Mouse (Mus musculus): ENCODE measurements at regions not wholly inside any gene's neighbourhood (a gene's known extent, or its start where the extent isn't known, plus 50 kb on each side); places are given as distances from the start of the nearest gene placed in this dataset.
"Not testable (repeated sequence)": the region's sequence is repeated elsewhere in the genome, so short reads cannot be mapped to it uniquely, and the experiment has no call there.

- H3K36me3 ChIP-seq (ENCODE audit: control insufficient read depth, insufficient read depth, low read length); H3K4me2 ChIP-seq (ENCODE audit: low read depth, low read length); H3K27ac ChIP-seq (ENCODE audit: low read length); H3K9ac ChIP-seq (ENCODE audit: low read depth, low read length); H3K4me1 ChIP-seq (ENCODE audit: control insufficient read depth, insufficient read depth, low read length); H3K9me3 ChIP-seq (ENCODE audit: control insufficient read depth, low read length); H3K4me3 ChIP-seq (ENCODE audit: low read length); H3K27me3 ChIP-seq (replicated peaks; ENCODE audit: control insufficient read depth, insufficient read depth, low read length): not testable (repeated sequence)
- ATAC-seq, result peak; percentile 82
- WGBS, result 65% methylated on average over 5 of the region's 5 CpGs
Observed at GRCm38 (mm10) chr14:19217916-19218315, 200.8 kb downstream of the Gm21738 start.

- Histone ChIP-seq H3K4me2 (ENCODE audit: low read depth, low read length) (no peak overlapping the region), H3K4me1 (ENCODE audit: control insufficient read depth, insufficient read depth, low read length) (no peaks in the 10 kb centered on the region), H3K27ac (ENCODE audit: low read length) (no peak overlapping the region), H3K9ac (ENCODE audit: low read depth, low read length) (no peak overlapping the region), H3K9me3 (ENCODE audit: control insufficient read depth, low read length) (no peaks in the 10 kb centered on the region), H3K36me3 (ENCODE audit: control insufficient read depth, insufficient read depth, low read length) (no peaks in the 10 kb centered on the region), H3K27me3 (replicated peaks; ENCODE audit: control insufficient read depth, insufficient read depth, low read length) (no peaks in the 10 kb centered on the region), H3K4me3 (ENCODE audit: low read length) (no peak overlapping the region)
- WGBS, result 32% methylated on average over 4 of the region's 4 CpGs
- peak; percentile 87 for ATAC-seq
Observed at GRCm38 (mm10) chr14:19208507-19208906, 210.2 kb downstream of the Gm21738 start.

DNA sequence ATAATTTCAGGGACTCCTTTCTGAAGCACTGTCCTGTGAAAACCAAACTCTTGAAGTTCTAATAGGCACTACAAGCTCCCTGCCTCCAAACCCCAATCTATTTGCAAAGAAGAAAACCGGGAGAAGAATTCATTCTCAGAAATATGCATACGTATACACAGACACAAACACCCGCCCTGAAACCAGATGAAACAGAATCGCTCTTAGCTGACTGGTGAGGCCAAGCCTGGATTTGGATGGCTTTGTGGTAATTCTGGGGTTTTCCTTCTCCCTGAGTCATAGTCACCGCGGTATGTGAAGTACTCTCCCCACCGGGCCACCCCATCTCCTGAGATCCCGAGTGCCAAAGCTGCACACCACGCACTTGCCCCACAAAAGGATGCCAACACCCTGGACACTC is 238.5 kb downstream of the Gm21738 start:
- not testable (repeated sequence) for H3K4me3 ChIP-seq (ENCODE audit: low read length); H3K27me3 ChIP-seq (replicated peaks; ENCODE audit: control insufficient read depth, insufficient read depth, low read length); H3K4me1 ChIP-seq (ENCODE audit: control insufficient read depth, insufficient read depth, low read length); H3K36me3 ChIP-seq (ENCODE audit: control insufficient read depth, insufficient read depth, low read length); H3K9ac ChIP-seq (ENCODE audit: low read depth, low read length); H3K27ac ChIP-seq (ENCODE audit: low read length); H3K9me3 ChIP-seq (ENCODE audit: control insufficient read depth, low read length); H3K4me2 ChIP-seq (ENCODE audit: low read depth, low read length); ATAC-seq
- 59% methylated on average over 9 of the region's 9 CpGs for WGBS

GRCm38 (mm10) chr14:19178060-19178459 is 240.7 kb downstream of the Gm21738 start:
- H3K27me3 ChIP-seq (replicated peaks; ENCODE audit: control insufficient read depth, insufficient read depth, low read length); H3K4me1 ChIP-seq (ENCODE audit: control insufficient read depth, insufficient read depth, low read length); H3K9ac ChIP-seq (ENCODE audit: low read depth, low read length); H3K9me3 ChIP-seq (ENCODE audit: control insufficient read depth, low read length); H3K36me3 ChIP-seq (ENCODE audit: control insufficient read depth, insufficient read depth, low read length); H3K4me2 ChIP-seq (ENCODE audit: low read depth, low read length); H3K27ac ChIP-seq (ENCODE audit: low read length); ATAC-seq; H3K4me3 ChIP-seq (ENCODE audit: low read length): not testable (repeated sequence)
- 68% methylated on average over 3 of the region's 3 CpGs for WGBS

DNA sequence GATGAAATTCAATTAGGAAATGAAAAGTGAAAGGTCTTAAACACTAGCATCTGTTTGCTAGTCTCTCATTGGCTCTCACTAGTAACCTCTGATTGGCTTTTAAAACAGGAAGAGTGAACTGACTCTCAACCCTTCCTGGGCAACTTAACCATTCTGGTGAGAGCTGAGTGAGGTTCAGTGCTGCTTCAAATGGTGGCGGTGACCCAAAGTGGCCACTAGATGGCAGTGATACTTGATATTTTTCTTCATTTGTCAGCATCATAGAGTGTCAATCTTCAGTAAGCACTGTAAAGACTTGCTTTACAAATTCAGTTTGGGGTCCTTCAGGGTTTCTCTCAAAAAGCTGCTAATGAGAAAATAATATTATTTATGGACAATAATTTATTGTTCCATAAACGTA is 243.4 kb downstream of the Gm21738 start:
- ATAC-seq, result peak; percentile 29; the same call in 1 of the 2 replicates
- Histone ChIP-seq H3K36me3 (ENCODE audit: control insufficient read depth, insufficient read depth, low read length) (no peaks in the 10 kb centered on the region), H3K9me3 (ENCODE audit: control insufficient read depth, low read length) (no peaks in the 10 kb centered on the region), H3K4me1 (ENCODE audit: control insufficient read depth, insufficient read depth, low read length) (no peaks in the 10 kb centered on the region), H3K4me3 (ENCODE audit: low read length) (no peak overlapping the region), H3K27ac (ENCODE audit: low read length) (no peak overlapping the region), H3K27me3 (replicated peaks; ENCODE audit: control insufficient read depth, insufficient read depth, low read length) (no peaks in the 10 kb centered on the region), H3K4me2 (ENCODE audit: low read depth, low read length) (no peak overlapping the region), H3K9ac (ENCODE audit: low read depth, low read length) (no peak overlapping the region)
- 13% methylated on average over 2 of the region's 2 CpGs for WGBS

DNA sequence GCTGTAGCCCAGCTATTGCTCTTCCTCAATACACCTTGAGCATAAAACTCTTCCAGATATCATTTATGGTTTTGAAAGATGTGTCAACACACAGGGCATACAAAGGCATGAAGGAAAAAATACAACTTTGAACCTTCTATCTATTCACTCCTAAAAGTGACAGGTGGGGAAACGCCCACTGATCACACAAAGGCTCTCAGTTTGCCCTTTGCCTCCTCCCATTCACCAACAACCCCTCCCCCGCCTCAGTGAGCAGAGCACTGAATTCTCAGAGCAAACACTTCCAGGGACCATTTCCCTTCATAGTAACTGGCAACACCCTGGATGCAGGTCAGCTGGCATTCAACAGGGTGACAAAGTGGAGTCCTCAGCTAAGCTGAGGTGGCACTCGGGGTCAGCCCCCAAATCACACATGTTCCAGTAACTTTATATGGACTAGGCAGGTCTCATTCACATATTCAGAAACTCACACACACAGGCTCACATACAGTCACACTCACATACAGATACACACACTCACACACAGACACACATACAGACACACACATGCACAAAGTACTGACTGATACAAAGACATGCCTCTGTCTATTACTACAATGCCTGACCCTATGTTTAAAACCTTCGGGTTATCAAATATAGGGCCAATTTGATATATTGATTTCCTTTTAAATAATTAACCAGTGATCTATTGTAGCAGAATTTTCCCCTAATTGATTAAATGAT is 248.3 kb downstream of the Gm21738 start:
- 57% methylated on average over 4 of the region's 4 CpGs for WGBS
- not testable (repeated sequence) for H3K9me3 ChIP-seq (ENCODE audit: control insufficient read depth, low read length); H3K4me2 ChIP-seq (ENCODE audit: low read depth, low read length); H3K36me3 ChIP-seq (ENCODE audit: control insufficient read depth, insufficient read depth, low read length); H3K4me3 ChIP-seq (ENCODE audit: low read length); H3K27me3 ChIP-seq (replicated peaks; ENCODE audit: control insufficient read depth, insufficient read depth, low read length); H3K27ac ChIP-seq (ENCODE audit: low read length); H3K9ac ChIP-seq (ENCODE audit: low read depth, low read length); H3K4me1 ChIP-seq (ENCODE audit: control insufficient read depth, insufficient read depth, low read length)
- ATAC-seq, result peak; percentile 95

DNA sequence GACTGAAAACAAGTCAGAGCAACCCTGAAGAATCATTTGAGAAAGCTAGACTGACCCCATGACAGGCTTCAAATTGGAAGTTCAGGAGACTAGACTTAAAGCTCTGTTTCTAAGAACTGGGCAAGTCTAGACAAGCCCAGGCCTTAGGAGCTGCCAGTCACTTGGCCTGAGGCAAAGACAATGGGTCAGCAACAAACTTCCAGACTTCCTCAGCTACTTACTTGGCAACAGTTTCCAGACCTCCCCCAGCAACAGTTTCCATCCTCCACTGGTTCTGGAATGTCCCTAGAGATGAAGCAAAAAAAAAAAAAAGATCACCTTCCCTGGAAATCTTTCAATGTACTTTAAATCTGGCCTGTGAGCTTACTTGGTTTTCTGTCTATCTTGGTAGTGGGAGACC is 251.9 kb downstream of the Gm21738 start:
- no peaks in the 10 kb centered on the region for H3K9me3 ChIP-seq (ENCODE audit: control insufficient read depth, low read length)
- no peak overlapping the region for H3K27ac ChIP-seq (ENCODE audit: low read length)
- ATAC-seq, result no peak

GRCm38 (mm10) chr14:19139875-19140274 is 245.8 kb upstream of the Ube2e2 start:
- H3K9me3 ChIP-seq (ENCODE audit: control insufficient read depth, low read length); H3K4me2 ChIP-seq (ENCODE audit: low read depth, low read length); H3K4me3 ChIP-seq (ENCODE audit: low read length); H3K27me3 ChIP-seq (replicated peaks; ENCODE audit: control insufficient read depth, insufficient read depth, low read length); H3K9ac ChIP-seq (ENCODE audit: low read depth, low read length); H3K4me1 ChIP-seq (ENCODE audit: control insufficient read depth, insufficient read depth, low read length); H3K36me3 ChIP-seq (ENCODE audit: control insufficient read depth, insufficient read depth, low read length); H3K27ac ChIP-seq (ENCODE audit: low read length): not testable (repeated sequence)
- 73% methylated on average over 6 of the region's 6 CpGs for WGBS
- ATAC-seq, result peak; percentile 62

More for the DNA sequence above, 251.9 kb downstream of the Gm21738 start:
- H3K27me3 ChIP-seq (replicated peaks; ENCODE audit: control insufficient read depth, insufficient read depth, low read length), result no peaks in the 10 kb centered on the region
- H3K4me3 ChIP-seq (ENCODE audit: low read length), result no peak overlapping the region
- no peak overlapping the region for H3K4me2 ChIP-seq (ENCODE audit: low read depth, low read length)
- no peaks in the 10 kb centered on the region for H3K36me3 ChIP-seq (ENCODE audit: control insufficient read depth, insufficient read depth, low read length)
- H3K4me1 ChIP-seq (ENCODE audit: control insufficient read depth, insufficient read depth, low read length), result no peaks in the 10 kb centered on the region
- H3K9ac ChIP-seq (ENCODE audit: low read depth, low read length), result no peak overlapping the region

- no peak for ATAC-seq
- H3K4me1 ChIP-seq (ENCODE audit: control insufficient read depth, insufficient read depth, low read length), result no peaks in the 10 kb centered on the region
- no peak overlapping the region for H3K4me2 ChIP-seq (ENCODE audit: low read depth, low read length)
- H3K27me3 ChIP-seq (replicated peaks; ENCODE audit: control insufficient read depth, insufficient read depth, low read length), result no peaks in the 10 kb centered on the region
- no peak overlapping the region for H3K4me3 ChIP-seq (ENCODE audit: low read length)
- WGBS, result 73% methylated on average over 1 of the region's 1 CpGs
- H3K36me3 ChIP-seq (ENCODE audit: control insufficient read depth, insufficient read depth, low read length), result no peaks in the 10 kb centered on the region
- H3K9ac ChIP-seq (ENCODE audit: low read depth, low read length), result no peak overlapping the region
- H3K27ac ChIP-seq (ENCODE audit: low read length), result no peak overlapping the region
- H3K9me3 ChIP-seq (ENCODE audit: control insufficient read depth, low read length), result no peaks in the 10 kb centered on the region
Observed at GRCm38 (mm10) chr14:19131532-19131931, 237.5 kb upstream of the Ube2e2 start.
